Mouse (Mus musculus) left cerebral cortex, postnatal 25 days (tissue): ENCODE results near the gene Tubgcp5. TPM values are rescaled to one million over a fixed set of nuclear protein-coding genes. Genes with fewer than 3 reads are reported as not detected.
"Not testable (repeated sequence)": the region's sequence is repeated elsewhere in the genome, so short reads cannot be mapped to it uniquely, and the experiment has no call there.

Experiments used
- DNase-seq, 2 experiments: peaks; one replicate each; pipeline ENCODE4 v3.0.0; 2022; ENCODE audit warnings: low spot score in 2 of 2, mixed read lengths in 1 of 2
- intact Hi-C: fragments of 180-260 bp; cut with DNase I; formaldehyde crosslinking; loops from one replicate; pipeline ENCODE4 v1.15.1; 2025
- total RNA-seq, 2 experiments: library from RNA; stranded (reverse); gene quantifications; 2 replicates each; pipeline ENCODE4 v1.2.3; 2021

Tubgcp5 gene
- total RNA-seq = 10 to 100 TPM; 30.1 to 32.9 TPM

DNA sequence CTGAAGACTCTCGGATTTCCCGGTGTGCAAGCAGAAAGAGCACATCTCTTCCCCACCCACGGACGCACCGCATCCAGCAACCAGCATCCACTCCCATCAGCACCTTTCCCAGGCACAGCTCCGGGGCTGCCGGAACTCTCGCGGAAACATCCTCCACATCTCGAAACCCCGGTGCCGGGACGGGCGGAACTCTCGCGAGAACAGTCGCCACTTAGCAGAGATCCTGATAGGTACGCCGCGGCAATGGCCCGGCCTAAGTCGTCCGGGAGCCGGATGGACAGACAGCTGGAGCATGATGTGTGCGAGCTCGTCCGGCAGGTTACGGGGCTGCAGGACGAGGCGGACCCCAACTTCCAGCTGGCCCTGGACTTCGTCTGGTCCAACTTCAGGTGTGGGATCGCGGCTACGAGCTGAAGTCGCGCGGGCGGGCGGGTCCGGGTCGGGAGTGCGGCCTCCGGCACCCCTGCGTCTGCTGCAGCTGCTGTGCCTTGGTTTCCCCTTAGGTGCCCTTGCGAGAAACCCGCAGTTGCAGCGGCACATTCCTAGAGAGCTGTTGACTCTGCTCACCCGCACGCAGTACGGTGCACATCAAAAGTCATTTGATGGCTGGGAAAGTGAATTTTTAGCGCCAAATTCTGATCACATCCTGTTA is at the start of gene Tubgcp5:
TSS of gene Tubgcp5 (plus strand) at position 203 of the 652 bp plus-strand sequence.
- peak; percentile 97 to 99 for DNase-seq
- intact Hi-C loops = no loop called here

DNA sequence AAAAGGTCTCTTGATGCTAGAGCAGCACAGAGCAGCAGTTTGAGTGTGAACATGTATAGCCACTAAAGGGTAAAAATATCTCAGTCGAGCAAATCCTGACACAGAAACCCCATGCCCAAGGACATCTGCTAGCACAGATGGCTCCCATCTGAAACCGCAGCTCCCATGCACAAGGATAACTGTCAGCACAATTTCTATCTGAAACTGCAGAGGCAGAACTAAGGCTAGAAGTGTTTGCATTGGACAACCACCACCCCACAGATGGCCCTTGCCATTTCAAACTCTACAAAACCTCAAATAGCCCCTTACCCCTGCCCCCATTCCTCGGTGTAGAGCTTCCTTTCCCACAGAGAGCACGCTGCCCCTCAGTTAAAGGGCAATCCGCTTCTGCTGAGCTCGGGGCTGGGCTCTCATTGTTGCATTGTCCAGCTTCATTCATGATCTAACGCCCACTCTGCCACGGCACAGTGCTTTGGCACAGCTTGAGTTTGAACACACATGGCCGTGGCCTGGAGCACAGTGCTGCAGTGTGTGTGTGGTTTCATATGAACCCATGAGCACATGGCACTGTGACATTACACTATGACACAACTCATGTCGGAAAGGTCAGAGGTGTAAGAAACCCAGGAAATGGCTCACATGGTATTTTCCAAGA is 49.3 kb upstream of the Tubgcp5 start:
- DNase-seq = peak; percentile 64 to 87
- intact Hi-C loops = no loop called here

DNA sequence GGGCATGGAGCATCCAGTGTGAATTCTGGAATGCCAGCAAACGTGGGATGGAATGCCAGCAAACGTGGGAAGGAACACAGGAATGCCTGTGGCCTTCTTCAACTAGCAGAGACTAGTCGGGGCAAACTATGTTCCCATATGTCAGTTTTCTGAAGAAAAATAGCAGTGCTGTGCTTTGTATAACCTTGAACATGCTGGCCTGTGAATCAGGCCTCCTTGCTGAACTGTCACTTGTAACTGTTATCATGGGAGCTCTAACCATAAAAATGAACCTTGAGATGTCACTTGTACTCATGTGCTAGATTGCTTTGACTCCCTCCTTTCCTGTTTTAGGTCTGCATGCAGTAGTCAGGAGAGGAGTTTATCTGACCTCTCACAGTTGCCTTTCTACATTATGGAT is 43.1 kb upstream of the Tubgcp5 start:
- DNase-seq = no peak
- intact Hi-C loops = no loop called here

- peak in 1 of 2 experiments; percentile 39 for DNase-seq
- intact Hi-C loops = no loop called here
Observed at GRCm38 (mm10) chr7:55759346-55759745, 34.6 kb upstream of the Tubgcp5 start.

GRCm38 (mm10) chr7:55767926-55768325 is 26.0 kb upstream of the Tubgcp5 start, which contains the start of gene Siglech:
Siglech (plus strand) TSS chr7:55768178.
- intact Hi-C loops = no loop called here
- DNase-seq = peak in 1 of 2 experiments; percentile 11

DNA sequence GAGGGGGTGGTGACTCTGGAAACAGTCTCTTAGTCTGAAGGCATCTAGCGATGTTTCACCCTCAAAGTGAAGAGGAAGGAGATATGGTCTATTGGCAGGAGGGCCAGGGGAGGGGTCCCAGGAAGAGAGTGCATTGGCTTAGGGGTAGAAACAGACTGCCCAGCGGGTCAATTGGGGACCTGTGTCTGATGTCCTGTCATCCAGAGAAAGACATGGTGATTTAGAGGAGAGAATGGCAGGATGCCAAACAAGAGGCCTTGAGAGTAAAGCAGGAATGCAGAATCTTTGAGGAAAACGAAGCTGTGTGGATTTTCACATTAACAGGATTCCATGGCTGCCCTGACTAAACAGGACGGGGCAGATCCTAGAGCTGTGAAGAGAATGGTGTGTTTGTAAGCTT is 13.9 kb upstream of the Tubgcp5 start:
- no peak for DNase-seq
- intact Hi-C loops = no loop called here

DNA sequence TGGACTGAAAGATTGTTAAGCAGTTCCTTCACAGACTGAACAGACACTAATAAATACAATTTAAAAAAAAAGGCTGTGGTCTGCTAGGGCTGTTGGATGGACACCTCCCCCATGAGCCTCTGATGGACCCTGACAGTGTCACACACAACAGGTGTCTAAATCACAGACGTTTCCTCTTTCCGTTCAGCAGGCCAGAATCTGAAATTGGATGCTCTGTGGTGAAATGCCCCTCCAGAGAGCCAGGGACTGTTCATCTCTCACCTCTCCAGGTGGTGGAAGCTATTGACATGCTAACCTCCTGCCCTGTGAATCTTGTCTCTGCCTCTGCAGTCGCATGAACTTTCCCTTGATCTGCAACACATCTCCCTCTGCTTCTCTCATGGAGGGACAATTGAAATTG is 11.5 kb upstream of the Tubgcp5 start:
- intact Hi-C loops = no loop called here
- no peak for DNase-seq

- DNase-seq = peak in 1 of 2 experiments; percentile 44
- intact Hi-C loops = no loop called here
Observed at GRCm38 (mm10) chr7:55784580-55784979, 9.4 kb upstream of the Tubgcp5 start.

- intact Hi-C loops = not testable (repeated sequence)
Observed at GRCm38 (mm10) chr7:55790586-55790985, 3.4 kb upstream of the Tubgcp5 start.

GRCm38 (mm10) chr7:55792280-55792679 is 1.7 kb upstream of the Tubgcp5 start:
- DNase-seq = peak; percentile 17 to 74
- intact Hi-C loops = no loop called here

More at GRCm38 (mm10) chr7:55790586-55790985, 3.4 kb upstream of the Tubgcp5 start:
- not testable (repeated sequence) for DNase-seq

DNA sequence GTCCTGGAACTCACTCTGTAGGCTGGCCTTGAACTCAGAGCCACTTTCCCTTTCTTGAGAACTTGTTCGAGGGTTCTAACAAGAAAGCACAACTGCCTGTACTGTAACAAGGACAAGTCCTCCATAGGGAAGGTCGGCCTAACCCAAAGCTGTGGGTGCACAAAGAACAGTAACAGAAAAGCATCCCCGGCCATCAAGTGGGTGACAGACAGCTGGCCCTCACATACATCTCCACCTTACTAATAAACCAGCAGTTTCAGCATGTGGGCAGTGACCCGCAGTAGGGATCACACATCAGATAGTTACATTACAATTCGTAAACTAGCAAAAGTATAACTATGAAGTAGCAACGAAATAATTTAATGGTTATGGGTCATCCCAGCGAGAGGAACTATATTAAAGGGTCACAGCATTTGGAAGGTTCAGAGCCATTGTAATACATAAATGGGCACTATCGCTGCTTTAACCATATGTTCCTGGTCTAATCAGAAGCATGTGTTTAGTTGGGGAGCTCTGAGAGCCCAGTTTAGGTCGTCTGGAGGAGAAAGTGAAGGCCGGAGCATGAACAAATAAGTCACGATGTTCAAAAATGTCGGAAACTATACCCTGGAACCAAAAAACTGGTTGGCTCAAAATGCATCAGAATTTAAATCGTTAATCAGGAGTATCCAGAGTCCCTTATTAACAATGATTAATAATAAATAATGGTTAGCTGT is 560 bp upstream of the Tubgcp5 start:
- peak; percentile 6 to 8 for DNase-seq
- intact Hi-C loops = no loop called here

DNA sequence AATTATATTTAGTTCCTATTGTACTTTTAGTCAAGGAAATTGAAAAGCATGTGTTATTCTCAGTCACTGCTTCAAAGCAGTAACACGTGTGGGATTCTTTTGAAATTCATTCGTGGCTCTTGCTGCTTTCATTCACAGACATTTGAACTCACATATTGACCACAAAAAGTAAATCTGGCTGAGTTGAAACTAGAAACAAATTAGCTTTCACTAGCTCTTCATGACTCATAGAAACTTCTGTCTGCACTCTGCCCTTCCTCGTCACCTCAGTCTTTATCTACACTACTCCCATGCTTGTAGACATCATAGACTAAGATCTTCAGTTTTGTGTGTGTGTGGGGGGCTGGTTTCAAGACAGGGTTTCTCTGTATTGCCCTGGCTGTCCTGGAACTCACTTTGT is 6.0 kb downstream of the Tubgcp5 start:
- intact Hi-C loops = no loop called here
- DNase-seq = no peak

DNA sequence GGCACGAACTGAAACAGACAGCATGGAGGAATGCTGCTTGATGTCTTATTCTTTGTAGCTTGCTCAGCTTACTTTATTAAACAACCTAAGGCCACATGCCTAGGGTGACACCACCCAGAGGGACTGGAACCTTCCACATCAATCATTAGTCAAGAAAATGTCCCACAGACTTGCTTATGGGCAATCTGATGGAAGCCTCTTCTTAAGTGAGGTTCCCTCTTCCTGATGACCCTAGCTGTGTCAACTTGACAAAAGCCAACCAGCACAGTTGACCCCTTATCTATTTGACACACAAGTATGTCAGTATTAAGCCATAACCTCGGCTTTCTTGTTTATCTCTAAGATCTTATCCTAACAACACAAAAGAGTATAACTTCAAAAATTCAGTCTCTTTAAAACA is 16.0 kb downstream of the Tubgcp5 start:
- DNase-seq = no peak
- intact Hi-C loops = no loop called here

DNA sequence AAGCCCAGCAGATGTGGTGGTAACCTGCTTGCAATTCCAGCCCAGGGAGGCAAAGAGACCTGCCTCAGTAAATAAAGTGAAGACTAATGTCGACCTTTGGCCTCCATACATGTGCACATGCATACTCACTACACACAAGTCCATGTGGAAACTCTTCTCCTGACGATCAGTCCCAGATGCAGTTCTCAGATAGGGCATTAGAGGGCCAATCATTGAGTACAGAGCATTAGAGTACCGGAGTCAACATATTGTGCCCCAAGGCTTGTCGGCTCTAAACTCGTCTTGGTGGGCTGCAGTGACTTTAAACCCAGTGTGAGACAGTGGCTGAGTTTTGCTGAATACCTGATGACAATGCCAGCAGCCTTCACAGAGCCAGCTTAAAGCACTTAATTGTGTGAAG is 30.5 kb downstream of the Tubgcp5 start:
- no peak for DNase-seq
- intact Hi-C loops = no loop called here

- DNase-seq = no peak
- intact Hi-C loops = no loop called here
Observed at GRCm38 (mm10) chr7:55827551-55827950, 33.6 kb downstream of the Tubgcp5 start.

DNA sequence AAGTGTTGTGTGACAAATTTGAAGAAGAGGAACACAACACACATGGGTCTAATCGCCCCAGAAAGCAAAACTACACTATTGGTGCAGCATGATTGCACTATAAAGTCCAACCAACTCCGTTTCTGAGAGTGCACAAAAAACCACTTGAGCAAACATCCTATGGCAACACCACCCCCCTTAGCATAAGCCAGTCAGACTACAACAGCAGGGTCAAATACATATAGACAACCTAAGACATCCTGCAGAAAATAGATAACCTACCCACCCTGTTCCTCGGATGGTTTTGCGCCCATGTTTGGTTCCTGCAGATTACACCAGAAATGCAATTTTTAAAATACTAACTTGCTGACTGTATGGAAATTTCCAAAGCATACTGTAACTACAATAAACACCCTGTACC is 42.9 kb downstream of the Tubgcp5 start:
- intact Hi-C loops = no loop called here
- DNase-seq = no peak

DNA sequence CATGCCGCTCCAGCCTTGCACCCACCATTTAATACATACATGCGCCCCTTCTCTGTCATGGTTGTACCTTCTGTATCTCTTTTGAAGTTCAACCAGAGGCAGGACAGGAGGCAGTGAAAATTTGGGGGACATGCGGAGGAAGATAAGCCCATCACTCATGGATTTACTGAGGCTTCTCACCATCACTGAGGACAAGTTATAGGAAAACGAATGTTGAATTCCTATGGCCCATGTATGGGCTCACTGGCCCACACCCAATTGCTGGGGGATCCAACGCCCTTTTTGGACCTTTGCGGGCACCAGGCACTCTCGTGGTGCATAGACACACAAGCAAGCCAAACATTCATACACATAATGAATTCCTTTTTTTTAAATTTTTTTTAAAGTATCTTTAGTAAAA is 47.5 kb downstream of the Tubgcp5 start, which contains the start of gene Cyfip1:
TSS of gene Cyfip1 (plus strand) at position 301 of the 400 bp plus-strand sequence.
- no peak for DNase-seq
- intact Hi-C loops = no loop called here

GRCm38 (mm10) chr7:55841977-55842503 is 48.1 kb downstream of the Tubgcp5 start:
- peak; percentile 86 to 93 for DNase-seq
- intact Hi-C loops = no loop called here

GRCm38 (mm10) chr7:55842504-55843152 is 48.7 kb downstream of the Tubgcp5 start:
- DNase-seq = peak; percentile 38 to 61
- intact Hi-C loops = no loop called here
